Mouse (Mus musculus) forebrain, embryonic 14.5 days (tissue): ENCODE results near the gene Nsun7. TPM values are rescaled to one million over a fixed set of nuclear protein-coding genes. Genes with fewer than 3 reads are reported as not detected.
A peak's percentile ranks its signal among the peaks of the same experiment; 100 is the strongest.

Experiments used
- ATAC-seq: fragments of 200-750 bp; cut with Nextera tagmentation; 2 replicates; pipeline ENCODE4 v1.8.0; 2017; ENCODE audit warnings: mild to moderate bottlenecking, moderate library complexity
- DNase-seq: peaks from one replicate; pipeline ENCODE4 v3.0.0-alpha.2; 2015; ENCODE audit warnings: low spot score
- H3K27ac ChIP-seq: fragments of 300-500 bp; sonication (generic); 2 replicates; pipeline ENCODE4 v1.5.1; 2014; ENCODE audit warnings: low read depth, mild to moderate bottlenecking, control low read depth, low read length, moderate library complexity
- H3K27me3 ChIP-seq: fragments of 300-500 bp; sonication (generic); replicated peaks from 2 replicates; pipeline ENCODE4 v1.6.1; 2014; ENCODE audit warnings: low read length, control low read depth, mixed read lengths; ENCODE audit not compliant: control insufficient read depth, insufficient read depth
- H3K36me3 ChIP-seq: fragments of 300-500 bp; sonication (generic); 2 replicates; pipeline ENCODE4 v1.6.1; 2014; ENCODE audit warnings: low read length, control low read depth; ENCODE audit not compliant: control insufficient read depth, insufficient read depth
- H3K4me1 ChIP-seq: fragments of 300-500 bp; sonication (generic); 2 replicates; pipeline ENCODE4 v1.6.1; 2014; ENCODE audit warnings: antibody characterized with exemption, low read length, control low read depth; ENCODE audit not compliant: control insufficient read depth, insufficient read depth
- H3K4me2 ChIP-seq: fragments of 300-500 bp; sonication (generic); 2 replicates; pipeline ENCODE4 v1.6.1; 2014; ENCODE audit warnings: mild to moderate bottlenecking, control low read depth, low read length
- H3K4me3 ChIP-seq: fragments of 300-500 bp; sonication (generic); 2 replicates; pipeline ENCODE4 v1.5.1; 2014; ENCODE audit warnings: low read depth, low read length, control low read depth
- H3K9ac ChIP-seq: fragments of 300-500 bp; sonication (generic); 2 replicates; pipeline ENCODE4 v1.6.1; 2014; ENCODE audit warnings: mild to moderate bottlenecking, low read length, control low read depth, moderate library complexity
- H3K9me3 ChIP-seq: fragments of 300-500 bp; sonication (generic); replicated peaks from 2 replicates; pipeline ENCODE4 v1.6.1; 2016; ENCODE audit warnings: low read length, control low read depth, mixed read lengths; ENCODE audit not compliant: control insufficient read depth
- WGBS: fragments of 180-500 bp; shearing (Covaris S2); extraction: QIAGEN DNeasy Blood & Tissue Kit; methylation state at CpG from one replicate; pipeline ENCODE4 v1.1.7; 2014; 5-methylcytosine and 5-hydroxymethylcytosine counted together
- polyA plus RNA-seq: library from polyadenylated mRNA; unstranded; fragments of >200 nt; fragmentation: Nextera tagmentation; extraction: Ambion mirVana; gene quantifications from 2 replicates; pipeline ENCODE4 v1.2.1, GENCODE M21; 2014

Nsun7 gene
- polyA plus RNA-seq = 0.74 and 1.2 TPM in 2 replicates

DNA sequence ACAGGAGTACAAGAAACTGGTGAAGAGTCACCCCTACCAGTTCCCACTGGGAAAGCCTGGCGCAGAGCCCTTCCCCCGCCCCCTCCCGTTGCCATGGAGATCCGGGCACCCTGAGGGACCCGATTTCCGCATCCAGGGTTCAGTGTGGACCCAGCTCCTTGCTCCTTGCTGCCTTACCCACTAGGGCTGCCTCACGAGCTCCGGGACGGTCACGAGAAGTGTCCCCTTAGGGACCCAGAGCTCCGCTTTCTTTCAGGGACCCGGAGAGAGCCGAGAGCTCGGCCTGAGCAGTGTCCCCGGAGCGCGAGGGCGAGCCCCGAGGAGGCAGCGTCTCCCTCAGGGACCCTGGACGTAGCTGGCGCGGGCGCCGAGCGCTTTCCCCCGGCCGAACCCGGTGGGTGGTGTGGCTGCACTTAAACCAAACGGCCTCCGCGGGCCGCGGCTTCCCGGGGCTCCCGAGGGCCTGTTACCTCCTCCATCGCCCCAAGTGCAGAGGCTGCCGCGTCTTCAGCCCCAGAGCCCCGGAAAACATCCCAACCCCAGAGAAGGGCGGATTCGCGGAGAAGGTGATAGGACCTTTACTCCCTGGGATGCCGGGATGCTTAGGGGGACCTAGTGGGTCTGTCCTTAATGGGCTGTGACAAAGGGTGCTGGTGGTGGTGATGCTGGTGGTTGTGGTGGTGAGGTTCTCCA is at the start of gene Nsun7:
Gene Nsun7 (plus strand): TSS at position 142 of the 693 bp plus-strand sequence.
- Histone ChIP-seq H3K36me3 (no peaks in the 10 kb centered on the region), H3K9me3 (no peaks in the 10 kb centered on the region), H3K27me3 (no peaks in the 10 kb centered on the region), H3K27ac (peak within 1 kb of the TSS; percentile 54; the same call in 1 of the 2 replicates), H3K4me3 (peak within 1 kb of the TSS; percentile 56), H3K4me2 (peak within 1 kb of the TSS; percentile 70), H3K9ac (peak within 1 kb of the TSS; percentile 78), H3K4me1 (0 out of 2 replicates have a peak, but pooled peaks cover 2% of the 10 kb centered on the region)
- 2% methylated on average over 43 of the region's 44 CpGs for WGBS
- ATAC-seq (peak; percentile 94), DNase-seq (peak; percentile 85)

DNA sequence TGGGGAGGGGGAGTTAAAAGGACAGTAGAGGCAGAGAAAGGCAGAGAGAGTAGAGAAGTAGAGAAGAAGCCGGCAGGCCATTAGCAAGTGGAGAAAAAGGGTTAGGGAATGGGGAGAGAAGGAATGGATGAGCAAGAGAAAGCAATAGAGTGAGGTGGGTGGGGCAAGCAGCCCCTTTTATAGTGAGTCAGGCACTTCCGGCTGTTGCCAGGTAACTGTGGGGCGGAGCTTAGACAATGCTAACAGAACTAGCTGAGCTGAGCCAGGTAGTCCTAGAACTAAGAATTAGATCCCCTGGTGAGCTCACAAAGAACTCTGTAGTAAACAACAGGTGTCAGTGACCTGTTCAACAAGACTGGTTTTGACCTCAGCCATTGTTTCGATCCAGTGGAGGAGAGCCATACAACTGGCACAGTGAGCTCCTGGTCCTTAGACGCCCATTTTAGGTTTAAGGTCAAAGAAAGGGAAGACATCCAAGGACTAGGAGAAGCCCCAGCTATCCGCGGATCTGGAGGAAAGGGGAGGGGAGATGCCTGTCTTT is 45.2 kb upstream of the Nsun7 start:
- no peak overlapping the region for H3K4me3 ChIP-seq
- H3K9ac ChIP-seq = no peak overlapping the region
- H3K27ac ChIP-seq = no peak overlapping the region
- H3K27me3 ChIP-seq = no peaks in the 10 kb centered on the region
- ATAC-seq (no peak), DNase-seq (no peak)
- H3K9me3 ChIP-seq = no peaks in the 10 kb centered on the region
- peaks cover 6% of the 10 kb centered on the region for H3K4me1 ChIP-seq
- no peak overlapping the region for H3K4me2 ChIP-seq
- WGBS = 60% methylated on average over 7 of the region's 7 CpGs
- no peaks in the 10 kb centered on the region for H3K36me3 ChIP-seq

DNA sequence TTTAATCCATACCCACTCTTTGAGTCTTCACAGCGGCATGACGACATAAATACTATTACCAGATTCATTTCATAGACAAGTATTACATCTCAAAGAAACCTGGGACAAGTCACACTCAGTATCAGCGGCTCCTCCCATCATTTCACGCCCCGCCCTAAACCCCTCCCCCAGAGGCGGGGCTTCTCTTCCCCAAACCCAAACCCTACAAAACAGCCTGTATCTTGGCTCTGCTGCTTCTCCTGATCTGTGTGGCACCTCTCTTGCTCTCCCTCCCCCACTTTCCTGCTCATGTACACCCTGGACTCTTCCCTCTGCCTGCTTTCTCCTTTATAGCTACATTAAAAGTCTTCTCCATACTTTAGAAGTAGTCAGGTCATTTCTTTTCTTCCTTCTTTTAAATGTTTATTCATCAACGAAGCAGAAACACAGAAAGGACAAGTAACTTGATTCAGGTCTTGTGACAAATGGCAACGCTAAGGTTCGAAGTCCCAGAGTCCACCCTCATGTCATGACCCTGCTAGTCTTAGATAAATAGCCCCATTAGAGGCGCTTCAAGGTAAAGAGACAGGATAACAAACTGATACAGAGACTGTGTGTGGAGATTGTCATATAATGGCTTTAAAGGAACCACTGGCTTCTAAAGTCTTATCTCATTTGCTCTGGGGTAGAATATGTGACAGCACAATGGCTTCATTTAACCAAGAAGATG is 44.0 kb upstream of the Nsun7 start:
- ATAC-seq = no peak
- Histone ChIP-seq H3K27me3 (no peaks in the 10 kb centered on the region), H3K36me3 (no peaks in the 10 kb centered on the region), H3K9me3 (no peaks in the 10 kb centered on the region), H3K4me2 (no peak overlapping the region), H3K4me3 (no peak overlapping the region), H3K4me1 (peaks cover 6% of the 10 kb centered on the region), H3K9ac (no peak overlapping the region), H3K27ac (no peak overlapping the region)
- DNase-seq = no peak
- whole genome bisulfite sequencing = 74% methylated on average over 10 of the region's 10 CpGs

DNA sequence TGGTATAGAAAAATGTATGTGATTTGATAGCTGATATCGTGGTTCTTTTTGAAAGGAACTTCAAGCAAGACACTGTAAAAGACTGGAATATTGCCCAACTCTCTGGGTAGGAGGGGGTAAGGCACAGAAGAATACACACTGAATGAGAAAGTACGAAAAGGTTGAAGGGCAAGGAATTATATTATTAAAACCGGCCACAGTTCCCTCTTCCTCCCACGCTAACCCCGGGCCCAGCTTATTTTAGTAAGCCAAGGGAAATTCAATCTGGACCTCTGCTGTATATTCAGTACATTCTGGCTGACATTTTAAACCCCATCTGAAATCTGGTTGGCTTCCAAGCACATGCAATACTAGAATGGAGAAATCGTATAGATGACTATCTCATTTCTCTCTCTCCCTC is 40.0 kb upstream of the Nsun7 start:
- peak; percentile 52 for DNase-seq
- Histone ChIP-seq H3K9ac (no peak overlapping the region), H3K27me3 (no peaks in the 10 kb centered on the region), H3K27ac (no peak overlapping the region), H3K4me1 (peaks cover 6% of the 10 kb centered on the region), H3K9me3 (no peaks in the 10 kb centered on the region), H3K36me3 (no peaks in the 10 kb centered on the region), H3K4me2 (no peak overlapping the region), H3K4me3 (no peak overlapping the region)
- no peak for ATAC-seq
- 70% methylated on average over 6 of the region's 6 CpGs for WGBS

DNA sequence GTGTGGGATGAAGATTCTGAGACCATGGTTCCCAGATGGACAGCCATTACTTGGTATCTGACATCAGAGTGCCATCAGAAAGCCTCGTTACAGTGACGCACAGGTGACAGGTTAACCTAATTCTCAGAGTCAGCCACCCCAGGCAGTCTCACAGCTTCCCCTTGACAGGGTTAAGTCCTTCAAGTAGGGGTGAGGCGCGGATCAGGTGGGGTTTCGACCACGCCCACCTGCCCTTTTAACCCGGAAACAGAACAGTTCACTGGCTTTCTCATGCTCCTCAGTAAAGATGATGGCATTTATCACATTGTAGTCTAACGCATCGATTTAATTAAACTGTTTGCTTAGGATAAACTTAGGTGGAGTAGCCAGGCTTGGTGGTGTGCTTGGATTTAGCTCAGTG is 39.1 kb upstream of the Nsun7 start:
- Histone ChIP-seq H3K9ac (no peak overlapping the region), H3K27me3 (no peaks in the 10 kb centered on the region), H3K9me3 (no peaks in the 10 kb centered on the region), H3K4me2 (no peak overlapping the region), H3K36me3 (no peaks in the 10 kb centered on the region), H3K27ac (no peak overlapping the region), H3K4me1 (peaks cover 6% of the 10 kb centered on the region), H3K4me3 (no peak overlapping the region)
- DNase-seq = no peak
- no peak for ATAC-seq
- 82% methylated on average over 9 of the region's 9 CpGs for WGBS

DNA sequence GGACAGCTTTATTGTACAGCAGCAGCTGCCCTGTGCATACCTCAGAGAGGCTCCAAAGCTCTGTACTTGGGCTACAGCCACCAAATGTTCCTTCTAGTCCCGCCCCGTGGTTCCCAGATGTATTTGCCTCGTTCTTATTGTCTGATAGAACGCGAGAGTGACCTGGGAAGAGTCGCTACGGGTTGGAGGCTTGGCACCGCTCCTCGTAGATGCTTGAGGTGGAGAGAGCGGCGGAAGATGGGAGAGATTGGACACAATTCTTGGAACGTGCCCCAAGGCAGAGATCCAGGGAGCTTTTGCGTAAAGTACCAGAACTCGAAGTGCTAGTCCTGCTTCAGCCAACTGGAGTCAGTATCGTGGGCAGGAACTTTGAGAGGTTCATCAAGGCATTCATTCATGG is 36.8 kb upstream of the Nsun7 start:
- DNase-seq (no peak), ATAC-seq (no peak)
- no peak overlapping the region for H3K4me2 ChIP-seq
- H3K27ac ChIP-seq = no peak overlapping the region
- no peaks in the 10 kb centered on the region for H3K9me3 ChIP-seq
- no peak overlapping the region for H3K4me3 ChIP-seq
- 92% methylated on average over 15 of the region's 15 CpGs for WGBS
- H3K36me3 ChIP-seq = no peaks in the 10 kb centered on the region
- H3K27me3 ChIP-seq = no peaks in the 10 kb centered on the region
- H3K4me1 ChIP-seq = peaks cover 6% of the 10 kb centered on the region
- no peak overlapping the region for H3K9ac ChIP-seq

- no peak for ATAC-seq
- no peaks in the 10 kb centered on the region for H3K27me3 ChIP-seq
- H3K4me2 ChIP-seq = no peak overlapping the region
- H3K4me1 ChIP-seq = no peaks in the 10 kb centered on the region
- WGBS = 96% methylated on average over 7 of the region's 7 CpGs
- H3K4me3 ChIP-seq = no peak overlapping the region
- no peaks in the 10 kb centered on the region for H3K9me3 ChIP-seq
- H3K36me3 ChIP-seq = no peaks in the 10 kb centered on the region
- DNase-seq = no peak
- H3K27ac ChIP-seq = no peak overlapping the region
- H3K9ac ChIP-seq = no peak overlapping the region
These were observed 33.2 kb upstream of the Nsun7 start for GRCm38 (mm10) chr5:66226526-66226925.

GRCm38 (mm10) chr5:66231660-66232269 is 27.9 kb upstream of the Nsun7 start:
- no peaks in the 10 kb centered on the region for H3K36me3 ChIP-seq
- WGBS = 86% methylated on average over 8 of the region's 8 CpGs
- H3K27ac ChIP-seq = no peak overlapping the region
- DNase-seq (no peak), ATAC-seq (no peak)
- no peak overlapping the region for H3K9ac ChIP-seq
- no peaks in the 10 kb centered on the region for H3K27me3 ChIP-seq
- no peaks in the 10 kb centered on the region for H3K9me3 ChIP-seq
- no peaks in the 10 kb centered on the region for H3K4me1 ChIP-seq
- no peak overlapping the region for H3K4me2 ChIP-seq
- no peak overlapping the region for H3K4me3 ChIP-seq
